Mouse (Mus musculus): ENCODE measurements at regions not wholly inside any gene's neighbourhood (a gene's known extent, or its start where the extent isn't known, plus 50 kb on each side); places are given as distances from the start of the nearest gene placed in this dataset.

DNA sequence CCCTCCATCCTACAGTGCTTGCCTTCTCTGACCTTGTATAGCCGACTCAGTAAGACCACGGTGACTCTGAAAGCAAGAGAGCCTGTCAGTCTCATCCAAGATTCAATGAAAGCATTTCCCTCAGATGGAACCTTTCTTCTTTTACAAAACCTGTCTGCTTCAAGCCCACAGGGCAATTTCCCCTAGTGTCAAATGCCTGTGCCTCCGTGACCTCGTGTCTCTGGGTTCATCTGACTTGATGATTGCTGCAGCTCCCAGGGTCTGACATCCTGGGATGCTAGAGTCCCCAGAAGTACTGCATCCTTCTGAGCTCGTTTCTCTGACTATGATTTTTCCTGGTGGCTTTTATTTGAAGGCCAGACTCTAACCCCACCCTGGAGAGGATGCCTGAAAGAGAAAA lies 270.3 kb upstream of the Npvf start:
- TF ChIP-seq CTCF (IDR thresholded peaks at IDR 0.05; ENCODE audit: extremely low read depth, insufficient read length, insufficient replicate concordance, low read depth, low read length) (no peak), POLR2A (IDR thresholded peaks at IDR 0.05; ENCODE audit: low read depth, low read length) (no peak)

All from small intestine, adult 2 months (tissue).